Mouse (Mus musculus): ENCODE results near the gene Rinl. TPM values are rescaled to one million over a fixed set of nuclear protein-coding genes. Genes with fewer than 3 reads are reported as not detected.

Rinl gene
- total RNA-seq, 2 experiments from 2014 or later: 2.2 to 4.0 TPM

- intact Hi-C loops (cut with DNase I): loop anchor here (2.0 to 5.0 kb wide), 2 partner anchors 87 to 257 kb away; no protein-coding TSS in a partner anchor
- peak; percentile 88 to 94 for DNase-seq
Measured at GRCm38 (mm10) chr7:28780067-28780658, 8.6 kb upstream of the Rinl start.

- intact Hi-C loops (cut with DNase I): loop anchor here (2.0 to 5.0 kb wide), 2 partner anchors 86 to 256 kb away; no protein-coding TSS in a partner anchor
- no peak for DNase-seq
Measured at GRCm38 (mm10) chr7:28780857-28781256, 7.9 kb upstream of the Rinl start.

GRCm38 (mm10) chr7:28781261-28781663 is 7.5 kb upstream of the Rinl start:
- no peak for DNase-seq
- intact Hi-C loops (cut with DNase I): loop anchor here (2.0 to 5.0 kb wide), 2 partner anchors 86 to 256 kb away; no protein-coding TSS in a partner anchor

- no peak for DNase-seq
Measured at GRCm38 (mm10) chr7:28785161-28785560, 3.6 kb upstream of the Rinl start.

GRCm38 (mm10) chr7:28787884-28788283 is 885 bp upstream of the Rinl start:
- no peak for DNase-seq
- intact Hi-C loops (cut with DNase I): no loop called here

More at GRCm38 (mm10) chr7:28785161-28785560, 3.6 kb upstream of the Rinl start:
- intact Hi-C loops (cut with DNase I): no loop called here

- DNase-seq: no peak
- intact Hi-C loops (cut with DNase I): no loop called here
Measured at GRCm38 (mm10) chr7:28789235-28789634, 466 bp downstream of the Rinl start.

- intact Hi-C loops (cut with DNase I): loop anchor here (5.0 kb wide), 1 partner anchor 182 kb away; no protein-coding TSS in a partner anchor
- no peak for DNase-seq
Measured at GRCm38 (mm10) chr7:28790066-28790806, 1.5 kb downstream of the Rinl start.

GRCm38 (mm10) chr7:28791706-28792105 is 2.9 kb downstream of the Rinl start:
- no peak for DNase-seq
- intact Hi-C loops (cut with DNase I): loop anchor here (5.0 kb wide), 1 partner anchor 181 kb away; no protein-coding TSS in a partner anchor

- no peak for DNase-seq
- intact Hi-C loops (cut with DNase I): loop anchor here (5.0 kb wide), 1 partner anchor 180 kb away; no protein-coding TSS in a partner anchor
Measured at GRCm38 (mm10) chr7:28792391-28793185, 3.8 kb downstream of the Rinl start.

GRCm38 (mm10) chr7:28793834-28794233 is 5.1 kb downstream of the Rinl start:
- no peak for DNase-seq
- intact Hi-C loops (cut with DNase I): loop anchor here (5.0 kb wide), 1 partner anchor 178 kb away; no protein-coding TSS in a partner anchor

GRCm38 (mm10) chr7:28794496-28794895 is 5.7 kb downstream of the Rinl start:
- no peak for DNase-seq
- intact Hi-C loops (cut with DNase I): loop anchor here (5.0 kb wide), 1 partner anchor 178 kb away; no protein-coding TSS in a partner anchor

GRCm38 (mm10) chr7:28795832-28796231 is 7.1 kb downstream of the Rinl start:
- intact Hi-C loops (cut with DNase I): loop anchor here (1.0 to 5.0 kb wide), 3 partner anchors 17 to 71 kb away; partner anchors contain the start of gene Lgals4
- no peak for DNase-seq

- DNase-seq: peak; percentile 89 to 92
- intact Hi-C loops (cut with DNase I): loop anchor here (1.0 to 5.0 kb wide), 3 partner anchors 16 to 71 kb away; partner anchors contain the start of gene Lgals4
Measured at GRCm38 (mm10) chr7:28796562-28796975, 7.8 kb downstream of the Rinl start.

- no peak for DNase-seq
- intact Hi-C loops (cut with DNase I): loop anchor here (5.0 kb wide), 1 partner anchor 32 kb away; the partner anchor contains the start of gene Lgals4
Measured at GRCm38 (mm10) chr7:28799994-28800393, 11.2 kb downstream of the Rinl start.

- no peak for DNase-seq
- intact Hi-C loops (cut with DNase I): no loop called here
Measured at GRCm38 (mm10) chr7:28801451-28801850, 12.7 kb downstream of the Rinl start.

GRCm38 (mm10) chr7:28801901-28802670 is 13.3 kb downstream of the Rinl start:
- intact Hi-C loops (cut with DNase I): no loop called here
- peak; percentile 39 to 58 for DNase-seq

- no peak for DNase-seq
- intact Hi-C loops (cut with DNase I): no loop called here
Measured at GRCm38 (mm10) chr7:28802846-28803588, 14.2 kb downstream of the Rinl start.

GRCm38 (mm10) chr7:28803756-28804155 is 15.0 kb downstream of the Rinl start:
- no peak for DNase-seq
- intact Hi-C loops (cut with DNase I): no loop called here

GRCm38 (mm10) chr7:28806869-28807268 is 18.1 kb downstream of the Rinl start:
- intact Hi-C loops (cut with DNase I): no loop called here
- DNase-seq: no peak

Data from heart, postnatal 14 days (tissue).